Mouse (Mus musculus) neural tube, embryonic 12.5 days (tissue): Measurements from ENCODE around the gene Rfx8. TPM values are rescaled to one million over a fixed set of nuclear protein-coding genes. Genes with fewer than 3 reads are reported as not detected.

Experiments
- ATAC-seq: fragments of 200-750 bp; cut with Nextera tagmentation; 2 replicates; pipeline ENCODE4 v1.8.0; 2017; ENCODE audit warnings: low read depth, mild to moderate bottlenecking, moderate TSS enrichment, moderate library complexity; ENCODE audit not compliant: low FRiP score
- H3K27ac ChIP-seq: fragments of 300-500 bp; sonication (generic); 2 replicates; pipeline ENCODE4 v1.5.1; 2016
- H3K27me3 ChIP-seq: fragments of 300-500 bp; sonication (generic); replicated peaks from 2 replicates; pipeline ENCODE4 v1.6.1; 2016; ENCODE audit warnings: mild to moderate bottlenecking
- H3K36me3 ChIP-seq: fragments of 300-500 bp; sonication (generic); 2 replicates; pipeline ENCODE4 v1.6.1; 2016; ENCODE audit warnings: mild to moderate bottlenecking
- H3K4me1 ChIP-seq: fragments of 300-500 bp; sonication (generic); 2 replicates; pipeline ENCODE4 v1.6.1; 2016
- H3K4me2 ChIP-seq: fragments of 300-500 bp; sonication (generic); replicated peaks from 2 replicates; pipeline ENCODE4 v1.6.1; 2016; ENCODE audit warnings: mild to moderate bottlenecking
- H3K4me3 ChIP-seq: fragments of 300-500 bp; sonication (generic); 2 replicates; pipeline ENCODE4 v1.5.1; 2016
- H3K9ac ChIP-seq: fragments of 300-500 bp; sonication (generic); 2 replicates; pipeline ENCODE4 v1.6.1; 2016; ENCODE audit warnings: mild to moderate bottlenecking
- H3K9me3 ChIP-seq: fragments of 300-500 bp; sonication (generic); 2 replicates; pipeline ENCODE4 v1.6.1; 2016; ENCODE audit warnings: mild to moderate bottlenecking
- WGBS: fragments of 180-500 bp; shearing (Covaris S2); methylation state at CpG from one replicate; pipeline ENCODE4 v1.1.7; 2016; 5-methylcytosine and 5-hydroxymethylcytosine counted together
- polyA plus RNA-seq: library from polyadenylated mRNA; unstranded; fragments of >200 nt; fragmentation: Nextera tagmentation; extraction: Ambion mirVana; gene quantifications from 2 replicates; pipeline ENCODE4 v1.2.1, GENCODE M21; 2016

Gene Rfx8
- polyA plus RNA-seq, 1 experiment from 2014 or later, result not detected

GRCm38 (mm10) chr1:39625491-39625890 is 95.3 kb downstream of the Rfx8 start:
- WGBS, result 60% methylated on average over 3 of the region's 3 CpGs
- Histone ChIP-seq H3K27ac (no peak overlapping the region), H3K9me3 (no peaks in the 10 kb centered on the region), H3K4me1 (no peaks in the 10 kb centered on the region), H3K4me2 (no peak overlapping the region), H3K27me3 (no peaks in the 10 kb centered on the region), H3K9ac (no peak overlapping the region), H3K4me3 (no peak overlapping the region), H3K36me3 (no peaks in the 10 kb centered on the region)
- no peak for ATAC-seq

GRCm38 (mm10) chr1:39623729-39624128 is 97.1 kb downstream of the Rfx8 start:
- Histone ChIP-seq H3K9me3 (no peaks in the 10 kb centered on the region), H3K27ac (no peak overlapping the region), H3K9ac (no peak overlapping the region), H3K4me3 (no peak overlapping the region), H3K4me1 (peaks cover 5% of the 10 kb centered on the region; the same call in 1 of the 2 replicates), H3K4me2 (no peak overlapping the region), H3K27me3 (no peaks in the 10 kb centered on the region), H3K36me3 (no peaks in the 10 kb centered on the region)
- WGBS, result 40% methylated on average over 1 of the region's 1 CpGs
- no peak for ATAC-seq

- ATAC-seq, result no peak
- H3K36me3 ChIP-seq, result no peaks in the 10 kb centered on the region
- WGBS, result 92% methylated on average over 5 of the region's 5 CpGs
- no peak overlapping the region for H3K9ac ChIP-seq
- H3K9me3 ChIP-seq, result no peaks in the 10 kb centered on the region
- H3K4me1 ChIP-seq, result peaks cover 9% of the 10 kb centered on the region; the same call in 1 of the 2 replicates
- H3K27ac ChIP-seq, result no peak overlapping the region
- no peak overlapping the region for H3K4me3 ChIP-seq
- H3K27me3 ChIP-seq, result no peaks in the 10 kb centered on the region
- no peak overlapping the region for H3K4me2 ChIP-seq
These were observed 97.7 kb downstream of the Rfx8 start for GRCm38 (mm10) chr1:39623106-39623505.

DNA sequence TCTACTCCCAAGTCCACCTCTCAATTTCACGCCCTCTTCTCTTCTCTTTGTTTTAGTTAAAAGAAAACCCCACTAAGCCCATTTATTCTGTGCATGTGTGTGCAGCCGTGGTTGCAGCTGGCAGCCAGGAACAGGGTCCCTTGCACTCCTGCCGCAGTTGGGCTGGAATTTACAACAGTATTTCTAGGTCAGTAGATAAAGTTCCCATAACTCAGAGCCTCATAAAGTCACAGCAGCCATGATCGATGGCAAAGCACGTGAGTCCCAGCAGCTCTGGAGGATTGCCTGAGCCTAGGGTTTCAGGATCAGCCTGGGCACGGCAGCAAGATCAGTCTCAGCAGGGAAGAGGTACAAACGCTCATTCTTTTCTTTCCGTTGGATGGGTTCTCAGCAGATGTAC is 102.3 kb downstream of the Rfx8 start:
- no peak overlapping the region for H3K4me3 ChIP-seq
- peak; percentile 68; the same call in 1 of the 2 replicates for ATAC-seq
- no peaks in the 10 kb centered on the region for H3K36me3 ChIP-seq
- WGBS, result 20% methylated on average over 8 of the region's 8 CpGs
- H3K9ac ChIP-seq, result no peak overlapping the region
- no peaks in the 10 kb centered on the region for H3K9me3 ChIP-seq
- H3K27ac ChIP-seq, result no peak overlapping the region
- peaks cover 9% of the 10 kb centered on the region; the same call in 1 of the 2 replicates for H3K4me1 ChIP-seq
- no peak overlapping the region for H3K4me2 ChIP-seq
- no peaks in the 10 kb centered on the region for H3K27me3 ChIP-seq

DNA sequence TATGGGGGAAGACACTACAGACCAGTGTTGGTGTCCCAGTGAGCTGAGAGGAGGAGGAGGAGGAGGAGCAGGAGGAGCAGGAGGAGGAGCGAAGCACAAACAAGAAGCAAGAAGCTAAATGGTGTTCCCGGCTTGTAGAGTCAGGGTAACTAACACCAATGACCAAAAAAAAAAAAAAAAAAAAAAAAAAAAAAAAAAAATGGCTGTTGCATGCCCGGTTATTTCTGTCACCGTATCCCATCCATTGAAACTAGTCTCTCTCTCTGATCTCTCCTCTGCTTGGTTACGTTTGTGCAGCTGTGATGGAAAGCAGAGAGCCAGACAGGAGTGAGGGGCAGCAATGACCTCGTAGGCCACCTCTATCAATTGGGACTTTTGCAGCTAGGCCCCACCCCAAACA is 105.3 kb downstream of the Rfx8 start:
- Histone ChIP-seq H3K27me3 (no peaks in the 10 kb centered on the region), H3K4me1 (peaks cover 9% of the 10 kb centered on the region; the same call in 1 of the 2 replicates), H3K4me3 (no peak overlapping the region), H3K27ac (no peak overlapping the region), H3K4me2 (no peak overlapping the region), H3K9ac (no peak overlapping the region), H3K36me3 (no peaks in the 10 kb centered on the region), H3K9me3 (no peaks in the 10 kb centered on the region)
- no peak for ATAC-seq
- WGBS, result 80% methylated on average over 6 of the region's 6 CpGs

Other genes with a start within 250 kb of the Rfx8 start
- gene Tbc1d8, start 242.2 kb downstream of the Rfx8 start, polyA plus RNA-seq, result 8.6 and 9.5 TPM in 2 replicates
- 28.5 and 29.6 TPM in 2 replicates for gene Cnot11, start 186.0 kb downstream of the Rfx8 start, polyA plus RNA-seq
- gene Rnf149, start 143.6 kb downstream of the Rfx8 start, polyA plus RNA-seq, result 36.3 and 37.3 TPM in 2 replicates
- gene Creg2, start 69.5 kb downstream of the Rfx8 start, polyA plus RNA-seq, result 2.9 and 3.2 TPM in 2 replicates
- not detected in 2 replicates for gene Gm3646, start 84.3 kb upstream of the Rfx8 start, polyA plus RNA-seq
- 65.8 and 69.4 TPM in 2 replicates for gene Map4k4, start 179.9 kb upstream of the Rfx8 start, polyA plus RNA-seq